Mouse (Mus musculus): ENCODE data around the gene Sept6.
A peak's percentile ranks its signal among the peaks of the same experiment; 100 is the strongest.

The Sept6 gene

DNA sequence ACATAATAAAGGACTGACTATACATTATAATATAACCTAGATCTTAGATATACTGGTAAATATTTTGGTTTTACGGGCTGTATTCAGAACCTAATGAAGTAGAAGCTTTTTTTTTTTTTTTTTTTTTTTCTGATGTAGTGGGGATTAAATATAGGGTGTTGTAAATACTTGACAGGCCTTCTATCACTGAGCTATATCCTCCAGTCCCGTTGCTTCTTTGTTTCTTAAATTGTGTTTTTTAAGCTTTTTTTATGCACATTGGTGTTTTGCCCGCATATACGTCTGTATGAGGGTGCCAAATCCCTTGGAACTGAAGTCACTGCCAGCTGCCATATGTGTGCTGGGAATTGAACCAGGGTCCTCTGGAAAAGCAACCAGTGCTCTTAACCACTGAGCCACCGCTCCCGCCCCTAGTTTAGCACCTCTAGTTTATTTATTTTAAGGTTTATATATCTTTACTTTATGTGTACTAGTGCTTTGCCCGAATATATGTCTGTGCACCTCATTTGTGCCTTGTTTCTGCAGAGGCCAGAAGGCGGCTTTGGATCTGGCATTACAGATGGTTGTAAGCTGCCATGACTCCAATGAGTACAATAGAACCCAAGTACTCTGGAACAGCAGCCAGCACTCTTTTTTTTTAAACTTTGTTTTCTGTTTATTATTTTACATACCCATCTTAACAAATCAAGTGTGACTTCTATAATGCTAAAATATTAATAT is 126.8 kb downstream of the Sept6 start:
- DNase-seq (ENCODE audit: low read depth, low spot score) = no peak

DNA sequence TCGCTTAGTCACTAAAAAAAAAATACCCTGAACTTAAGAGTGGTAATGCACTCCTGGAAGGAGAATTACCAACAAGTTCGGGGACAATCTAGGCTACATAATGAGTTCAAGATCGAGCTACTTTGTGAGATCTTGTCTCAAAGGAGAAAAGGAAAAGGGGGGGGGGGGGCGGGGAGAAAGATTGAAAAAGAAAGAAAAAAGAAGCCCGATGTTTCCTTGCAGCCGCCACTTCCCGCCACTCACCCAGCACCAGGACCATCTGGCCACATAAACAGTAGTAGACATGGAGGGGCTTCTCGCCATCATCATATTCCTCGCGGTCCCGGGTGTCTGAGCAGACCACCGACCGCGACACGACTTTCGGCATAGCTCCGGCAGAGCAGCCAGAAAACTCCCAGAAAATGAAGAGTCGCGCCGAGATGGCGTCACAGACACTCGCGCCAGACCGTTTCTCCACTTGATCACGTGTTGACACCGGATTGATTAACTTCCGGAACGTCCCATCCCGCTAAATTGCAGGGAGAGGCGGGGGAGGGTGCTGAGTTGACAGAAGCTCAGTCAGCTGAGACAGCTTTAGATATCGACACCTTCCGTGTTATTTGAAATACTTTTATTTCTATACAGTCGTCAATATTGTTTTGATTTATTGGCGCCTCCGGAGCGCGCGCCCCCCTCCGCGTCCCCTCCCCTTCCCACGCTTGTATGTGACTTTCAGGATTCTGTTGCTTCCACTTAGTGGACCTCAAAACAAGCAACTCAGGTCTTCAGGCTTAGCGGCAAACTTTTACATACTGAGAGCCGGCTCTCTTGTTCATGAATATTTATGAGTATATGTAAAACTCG is 127.6 kb downstream of the Sept6 start:
- peak; percentile 67 for DNase-seq (ENCODE audit: low read depth, low spot score)
